In genomic region chr10:34327144-34327543, GRCm38 (mm10) we compare ENCODE assay signal across 23 mouse cellular contexts. TPM values are rescaled to one million over a fixed set of nuclear protein-coding genes. Genes with fewer than 3 reads are reported as not detected.
DNase-seq lines count a peak whose midpoint lies in the region; ATAC-seq and TF ChIP-seq lines count a peak whose summit lies in the region.
"Had no signal": no experiment of that assay in that cellular context is flagged by ENCODE, and none has a peak within 500 bp of the region (broad histone marks: within the 10 kb centered on the region; RNA-seq: fewer than 3 reads in every experiment).

No protein-coding gene starts in this region.

- WGBS in forebrain, embryonic 14.5 days: 75% methylated on average over 5 of the region's 5 CpGs
- 65% methylated on average over 5 of the region's 5 CpGs for WGBS in forebrain, embryonic 12.5 days
- 68% methylated on average over 5 of the region's 5 CpGs for WGBS in hindbrain, embryonic 14.5 days
- 62% methylated on average over 5 of the region's 5 CpGs for WGBS in hindbrain, embryonic 11.5 days
- 54% methylated on average over 5 of the region's 5 CpGs for WGBS in midbrain, embryonic 12.5 days
- 60% methylated on average over 5 of the region's 5 CpGs for WGBS in midbrain, postnatal 0 days
- 56% methylated on average over 5 of the region's 5 CpGs for WGBS in neural tube, embryonic 14.5 days
- WGBS in neural tube, embryonic 15.5 days: 70% methylated on average over 5 of the region's 5 CpGs

- TF ChIP-seq CTCF in midbrain, postnatal 0 days (IDR thresholded peaks at IDR 0.05): no peak

- H3K27me3 ChIP-seq in forebrain, embryonic 14.5 days (replicated peaks; ENCODE audit: control insufficient read depth, insufficient read depth, low read length): no peaks in the 10 kb centered on the region
- H3K27me3 ChIP-seq in forebrain, embryonic 12.5 days: no peaks in the 10 kb centered on the region
- no peaks in the 10 kb centered on the region for H3K27me3 ChIP-seq in hindbrain, embryonic 14.5 days (ENCODE audit: control insufficient read depth, insufficient read depth, low read length)
- H3K27me3 ChIP-seq in hindbrain, embryonic 11.5 days (ENCODE audit: control insufficient read depth, insufficient read depth, low read length): no peaks in the 10 kb centered on the region
- no peaks in the 10 kb centered on the region for H3K27me3 ChIP-seq in midbrain, embryonic 12.5 days
- H3K27me3 ChIP-seq in midbrain, postnatal 0 days (ENCODE audit: insufficient read depth, low read length): no peaks in the 10 kb centered on the region
- H3K27me3 ChIP-seq in neural tube, embryonic 14.5 days (ENCODE audit: control insufficient read depth, insufficient read depth, low read length): no peaks in the 10 kb centered on the region
- no peaks in the 10 kb centered on the region for H3K27me3 ChIP-seq in neural tube, embryonic 15.5 days (replicated peaks)
- H3K27me3 ChIP-seq: embryonic facial prominence, embryonic 12.5 days; embryonic facial prominence, embryonic 15.5 days; heart, embryonic 13.5 days; hindbrain, embryonic 15.5 days had no signal

- no peak overlapping the region for H3K27ac ChIP-seq in forebrain, embryonic 14.5 days (ENCODE audit: low read depth, low read length)
- H3K27ac ChIP-seq in forebrain, embryonic 12.5 days: no peak overlapping the region
- no peak overlapping the region for H3K27ac ChIP-seq in hindbrain, embryonic 14.5 days
- no peak overlapping the region for H3K27ac ChIP-seq in hindbrain, embryonic 11.5 days (ENCODE audit: low read depth, low read length)
- H3K27ac ChIP-seq in midbrain, embryonic 12.5 days (replicated peaks): no peak overlapping the region
- H3K27ac ChIP-seq in midbrain, postnatal 0 days (ENCODE audit: low read depth, low read length): no peak overlapping the region
- no peak overlapping the region for H3K27ac ChIP-seq in neural tube, embryonic 14.5 days (ENCODE audit: low read depth, low read length)
- no peak overlapping the region for H3K27ac ChIP-seq in neural tube, embryonic 15.5 days (replicated peaks)
- H3K27ac ChIP-seq: embryonic facial prominence, embryonic 12.5 days; embryonic facial prominence, embryonic 15.5 days; heart, adult 2 months; heart, embryonic 10.5 days; heart, embryonic 13.5 days; hindbrain, embryonic 15.5 days had no signal

- H3K9ac ChIP-seq in forebrain, embryonic 14.5 days (ENCODE audit: low read length): no peak overlapping the region
- no peak overlapping the region for H3K9ac ChIP-seq in forebrain, embryonic 12.5 days
- H3K9ac ChIP-seq in hindbrain, embryonic 14.5 days: no peak overlapping the region
- no peak overlapping the region for H3K9ac ChIP-seq in hindbrain, embryonic 11.5 days (ENCODE audit: low read depth, low read length)
- no peak overlapping the region for H3K9ac ChIP-seq in midbrain, embryonic 12.5 days (replicated peaks)
- no peak overlapping the region for H3K9ac ChIP-seq in midbrain, postnatal 0 days (replicated peaks; ENCODE audit: low read length, poor library complexity, severe bottlenecking)
- no peak overlapping the region for H3K9ac ChIP-seq in neural tube, embryonic 14.5 days (replicated peaks; ENCODE audit: low read depth, low read length)
- no peak overlapping the region for H3K9ac ChIP-seq in neural tube, embryonic 15.5 days (replicated peaks)
- H3K9ac ChIP-seq: embryonic facial prominence, embryonic 12.5 days; embryonic facial prominence, embryonic 15.5 days; heart, embryonic 13.5 days; hindbrain, embryonic 15.5 days had no signal

- DNase-seq in forebrain, embryonic 14.5 days (ENCODE audit: low spot score): no peak
- DNase-seq in hindbrain, embryonic 14.5 days (ENCODE audit: low spot score): no peak
- no peak for DNase-seq in hindbrain, embryonic 11.5 days (ENCODE audit: low spot score)
- DNase-seq in midbrain, postnatal 0 days (ENCODE audit: low spot score): no peak
- DNase-seq: adrenal gland, adult 2 months; adrenal gland, postnatal 14 days; cerebellum, adult 11 months; cerebellum, adult 9-11 months; gastrocnemius, postnatal 10 days; gastrocnemius, postnatal 36 days; heart, adult 2 months; heart, postnatal 14 days; heart, postnatal 4 days had no signal

- no peaks in the 10 kb centered on the region for H3K9me3 ChIP-seq in forebrain, embryonic 14.5 days (replicated peaks; ENCODE audit: control insufficient read depth, low read length)
- H3K9me3 ChIP-seq in forebrain, embryonic 12.5 days: no peaks in the 10 kb centered on the region
- H3K9me3 ChIP-seq in hindbrain, embryonic 14.5 days (ENCODE audit: control insufficient read depth, low read length): no peaks in the 10 kb centered on the region
- H3K9me3 ChIP-seq in hindbrain, embryonic 11.5 days (ENCODE audit: control insufficient read depth, low read length): no peaks in the 10 kb centered on the region
- H3K9me3 ChIP-seq in midbrain, embryonic 12.5 days: no peaks in the 10 kb centered on the region
- no peaks in the 10 kb centered on the region for H3K9me3 ChIP-seq in midbrain, postnatal 0 days (ENCODE audit: low read length)
- no peaks in the 10 kb centered on the region for H3K9me3 ChIP-seq in neural tube, embryonic 14.5 days (ENCODE audit: control insufficient read depth, low read length)
- H3K9me3 ChIP-seq in neural tube, embryonic 15.5 days (replicated peaks): no peaks in the 10 kb centered on the region
- H3K9me3 ChIP-seq: embryonic facial prominence, embryonic 12.5 days; embryonic facial prominence, embryonic 15.5 days; heart, embryonic 10.5 days; heart, embryonic 13.5 days; hindbrain, embryonic 15.5 days had no signal

- ATAC-seq in forebrain, embryonic 14.5 days: peak; percentile 25; the same call in 1 of the 2 replicates
- no peak for ATAC-seq in forebrain, embryonic 12.5 days (ENCODE audit: low FRiP score)
- ATAC-seq in hindbrain, embryonic 14.5 days (ENCODE audit: low FRiP score): 0 out of 2 replicates have a peak, but pooled peaks have one; percentile 17
- no peak for ATAC-seq in hindbrain, embryonic 11.5 days (ENCODE audit: low FRiP score)
- ATAC-seq in midbrain, embryonic 12.5 days (ENCODE audit: low FRiP score, low read depth): peak; percentile 45; the same call in 1 of the 2 replicates
- no peak for ATAC-seq in midbrain, postnatal 0 days (ENCODE audit: low FRiP score)
- ATAC-seq in neural tube, embryonic 14.5 days (ENCODE audit: low read depth): peak; percentile 18; the same call in 1 of the 2 replicates
- ATAC-seq in neural tube, embryonic 15.5 days (ENCODE audit: low FRiP score): no peak
- ATAC-seq: intestine, embryonic 16.5 days had no signal

- H3K4me1 ChIP-seq in forebrain, embryonic 14.5 days (ENCODE audit: control insufficient read depth, insufficient read depth, low read length): no peaks in the 10 kb centered on the region
- H3K4me1 ChIP-seq in forebrain, embryonic 12.5 days: no peaks in the 10 kb centered on the region
- H3K4me1 ChIP-seq in hindbrain, embryonic 14.5 days (replicated peaks; ENCODE audit: control insufficient read depth, insufficient read depth, low read length): no peaks in the 10 kb centered on the region
- H3K4me1 ChIP-seq in hindbrain, embryonic 11.5 days (replicated peaks; ENCODE audit: control insufficient read depth, insufficient read depth, low read length): no peaks in the 10 kb centered on the region
- H3K4me1 ChIP-seq in midbrain, embryonic 12.5 days: no peaks in the 10 kb centered on the region
- H3K4me1 ChIP-seq in midbrain, postnatal 0 days (ENCODE audit: insufficient read depth, low read length): no peaks in the 10 kb centered on the region
- H3K4me1 ChIP-seq in neural tube, embryonic 14.5 days (ENCODE audit: control insufficient read depth, insufficient read depth, low read length): no peaks in the 10 kb centered on the region
- H3K4me1 ChIP-seq in neural tube, embryonic 15.5 days: no peaks in the 10 kb centered on the region
- H3K4me1 ChIP-seq: embryonic facial prominence, embryonic 12.5 days; embryonic facial prominence, embryonic 15.5 days; heart, embryonic 10.5 days; hindbrain, embryonic 15.5 days had no signal

- no peak overlapping the region for H3K4me3 ChIP-seq in forebrain, embryonic 14.5 days (ENCODE audit: low read depth, low read length)
- no peak overlapping the region for H3K4me3 ChIP-seq in forebrain, embryonic 12.5 days (replicated peaks)
- no peak overlapping the region for H3K4me3 ChIP-seq in hindbrain, embryonic 14.5 days (replicated peaks; ENCODE audit: low read length)
- no peak overlapping the region for H3K4me3 ChIP-seq in hindbrain, embryonic 11.5 days (ENCODE audit: low read depth, low read length)
- H3K4me3 ChIP-seq in midbrain, embryonic 12.5 days: no peak overlapping the region
- H3K4me3 ChIP-seq in midbrain, postnatal 0 days (ENCODE audit: low read depth, low read length): no peak overlapping the region
- H3K4me3 ChIP-seq in neural tube, embryonic 14.5 days (ENCODE audit: low read depth, low read length): no peak overlapping the region
- no peak overlapping the region for H3K4me3 ChIP-seq in neural tube, embryonic 15.5 days (replicated peaks)
- H3K4me3 ChIP-seq: embryonic facial prominence, embryonic 12.5 days; embryonic facial prominence, embryonic 15.5 days; heart, adult 2 months; heart, embryonic 10.5 days; heart, embryonic 13.5 days; hindbrain, embryonic 15.5 days had no signal

- no peak overlapping the region for H3K4me2 ChIP-seq in forebrain, embryonic 14.5 days (ENCODE audit: low read length)
- no peak overlapping the region for H3K4me2 ChIP-seq in forebrain, embryonic 12.5 days
- H3K4me2 ChIP-seq in hindbrain, embryonic 14.5 days (replicated peaks): no peak overlapping the region
- H3K4me2 ChIP-seq in hindbrain, embryonic 11.5 days (replicated peaks; ENCODE audit: low read depth, low read length): no peak overlapping the region
- no peak overlapping the region for H3K4me2 ChIP-seq in midbrain, embryonic 12.5 days (replicated peaks)
- no peak overlapping the region for H3K4me2 ChIP-seq in midbrain, postnatal 0 days (ENCODE audit: low read depth, low read length, poor library complexity, severe bottlenecking)
- no peak overlapping the region for H3K4me2 ChIP-seq in neural tube, embryonic 14.5 days (ENCODE audit: low read depth, low read length)
- no peak overlapping the region for H3K4me2 ChIP-seq in neural tube, embryonic 15.5 days
- H3K4me2 ChIP-seq: embryonic facial prominence, embryonic 12.5 days; embryonic facial prominence, embryonic 15.5 days; heart, embryonic 13.5 days; hindbrain, embryonic 15.5 days had no signal

- no peaks in the 10 kb centered on the region for H3K36me3 ChIP-seq in forebrain, embryonic 14.5 days (ENCODE audit: control insufficient read depth, insufficient read depth, low read length)
- H3K36me3 ChIP-seq in forebrain, embryonic 12.5 days (replicated peaks): no peaks in the 10 kb centered on the region
- H3K36me3 ChIP-seq in hindbrain, embryonic 14.5 days (replicated peaks; ENCODE audit: control insufficient read depth, insufficient read depth): no peaks in the 10 kb centered on the region
- H3K36me3 ChIP-seq in hindbrain, embryonic 11.5 days (ENCODE audit: control insufficient read depth, insufficient read depth, low read length): no peaks in the 10 kb centered on the region
- no peaks in the 10 kb centered on the region for H3K36me3 ChIP-seq in midbrain, embryonic 12.5 days
- no peaks in the 10 kb centered on the region for H3K36me3 ChIP-seq in midbrain, postnatal 0 days (ENCODE audit: insufficient read depth, low read length)
- H3K36me3 ChIP-seq in neural tube, embryonic 14.5 days (ENCODE audit: control insufficient read depth, insufficient read depth, low read length): no peaks in the 10 kb centered on the region
- no peaks in the 10 kb centered on the region for H3K36me3 ChIP-seq in neural tube, embryonic 15.5 days
- H3K36me3 ChIP-seq: embryonic facial prominence, embryonic 12.5 days; embryonic facial prominence, embryonic 15.5 days; heart, embryonic 10.5 days; hindbrain, embryonic 15.5 days had no signal

RNA-seq across cellular contexts. Expression of gene Tspyl4, which starts 29.9 kb away (rescaled TPM):
- polyA plus RNA-seq in forebrain, embryonic 14.5 days (2014; fragmentation: Nextera tagmentation; extraction: Ambion mirVana): 88.2 and 103 TPM in 2 replicates
- 99.3 and 103 TPM in 2 replicates for polyA plus RNA-seq in forebrain, embryonic 12.5 days (2016; fragmentation: Nextera tagmentation; extraction: Ambion mirVana)
- polyA plus RNA-seq in hindbrain, embryonic 14.5 days (2014; fragmentation: Nextera tagmentation; extraction: Ambion mirVana): 167 and 184 TPM in 2 replicates
- 31.0 and 38.7 TPM in 2 replicates for polyA plus RNA-seq in hindbrain, embryonic 11.5 days (2014; fragmentation: Nextera tagmentation; extraction: Ambion mirVana)
- 120 and 126 TPM in 2 replicates for polyA plus RNA-seq in midbrain, embryonic 12.5 days (2016; fragmentation: Nextera tagmentation; extraction: Ambion mirVana)
- 579 and 597 TPM in 2 replicates for total RNA-seq in midbrain, postnatal 0 days (2014; rRNA removed)
- polyA plus RNA-seq in midbrain, postnatal 0 days (2015; fragmentation: Nextera tagmentation; extraction: Ambion mirVana): 508 and 510 TPM in 2 replicates
- 177 and 193 TPM in 2 replicates for polyA plus RNA-seq in neural tube, embryonic 14.5 days (2014; fragmentation: Nextera tagmentation; extraction: Ambion mirVana)
- 348 and 414 TPM in 2 replicates for polyA plus RNA-seq in neural tube, embryonic 15.5 days (2015; fragmentation: Nextera tagmentation; extraction: Ambion mirVana)

RNA-seq across cellular contexts. Expression of gene Tspyl1, which starts 45.2 kb away (rescaled TPM):
- polyA plus RNA-seq in forebrain, embryonic 14.5 days (2014; fragmentation: Nextera tagmentation; extraction: Ambion mirVana): 70.6 and 75.6 TPM in 2 replicates
- 98.6 and 99.9 TPM in 2 replicates for polyA plus RNA-seq in forebrain, embryonic 12.5 days (2016; fragmentation: Nextera tagmentation; extraction: Ambion mirVana)
- 103 and 116 TPM in 2 replicates for polyA plus RNA-seq in hindbrain, embryonic 14.5 days (2014; fragmentation: Nextera tagmentation; extraction: Ambion mirVana)
- polyA plus RNA-seq in hindbrain, embryonic 11.5 days (2014; fragmentation: Nextera tagmentation; extraction: Ambion mirVana): 80.5 and 82.8 TPM in 2 replicates
- 116 and 119 TPM in 2 replicates for polyA plus RNA-seq in midbrain, embryonic 12.5 days (2016; fragmentation: Nextera tagmentation; extraction: Ambion mirVana)
- 93.3 and 94.2 TPM in 2 replicates for total RNA-seq in midbrain, postnatal 0 days (2014; rRNA removed)
- 129 and 139 TPM in 2 replicates for polyA plus RNA-seq in midbrain, postnatal 0 days (2015; fragmentation: Nextera tagmentation; extraction: Ambion mirVana)
- 128 and 136 TPM in 2 replicates for polyA plus RNA-seq in neural tube, embryonic 14.5 days (2014; fragmentation: Nextera tagmentation; extraction: Ambion mirVana)
- polyA plus RNA-seq in neural tube, embryonic 15.5 days (2015; fragmentation: Nextera tagmentation; extraction: Ambion mirVana): 139 and 158 TPM in 2 replicates

Comparison
In these comparisons a context has a peak if more than half of its experiments do, and no peak if none do; other contexts are left out.
1. ATAC-seq: peak in forebrain, embryonic 14.5 days (single experiment), hindbrain, embryonic 14.5 days (single experiment), midbrain, embryonic 12.5 days (single experiment) and neural tube, embryonic 14.5 days (single experiment); none in forebrain, embryonic 12.5 days (single experiment), hindbrain, embryonic 11.5 days (single experiment), midbrain, postnatal 0 days (single experiment) and neural tube, embryonic 15.5 days (single experiment).